Mouse (Mus musculus) testis, adult 2 months (tissue): ENCODE results near the gene Hnrnpdl.

Experiments
- CTCF ChIP-seq: fragments of 200-500 bp; IDR thresholded peaks from 2 replicates; pipeline ENCODE4 v1.5.1; 2012; ENCODE audit warnings: low read depth, mild to moderate bottlenecking, inconsistent platforms, low read length, moderate library complexity; ENCODE audit not compliant: control insufficient read depth, insufficient read depth, insufficient replicate concordance
- POLR2A ChIP-seq: fragments of 200-500 bp; IDR thresholded peaks from 2 replicates; pipeline ENCODE4 v1.6.1; 2012; ENCODE audit warnings: low read depth, mild to moderate bottlenecking, inconsistent platforms, low read length, moderate library complexity; ENCODE audit not compliant: control insufficient read depth

- no peak for TF ChIP-seq POLR2A
- no peak for TF ChIP-seq CTCF
Observed at GRCm38 (mm10) chr5:100047871-100048270, 8.4 kb upstream of the Hnrnpdl start.
